Mouse (Mus musculus): ENCODE data around the gene Aqp1. TPM values are rescaled to one million over a fixed set of nuclear protein-coding genes. Genes with fewer than 3 reads are reported as not detected.

Aqp1 gene
- total RNA-seq (2015; ENCODE audit: low replicate concordance) (183 and 231 TPM in 2 replicates), total RNA-seq (2017; ENCODE audit: low replicate concordance) (447 and 529 TPM in 2 replicates)

DNA sequence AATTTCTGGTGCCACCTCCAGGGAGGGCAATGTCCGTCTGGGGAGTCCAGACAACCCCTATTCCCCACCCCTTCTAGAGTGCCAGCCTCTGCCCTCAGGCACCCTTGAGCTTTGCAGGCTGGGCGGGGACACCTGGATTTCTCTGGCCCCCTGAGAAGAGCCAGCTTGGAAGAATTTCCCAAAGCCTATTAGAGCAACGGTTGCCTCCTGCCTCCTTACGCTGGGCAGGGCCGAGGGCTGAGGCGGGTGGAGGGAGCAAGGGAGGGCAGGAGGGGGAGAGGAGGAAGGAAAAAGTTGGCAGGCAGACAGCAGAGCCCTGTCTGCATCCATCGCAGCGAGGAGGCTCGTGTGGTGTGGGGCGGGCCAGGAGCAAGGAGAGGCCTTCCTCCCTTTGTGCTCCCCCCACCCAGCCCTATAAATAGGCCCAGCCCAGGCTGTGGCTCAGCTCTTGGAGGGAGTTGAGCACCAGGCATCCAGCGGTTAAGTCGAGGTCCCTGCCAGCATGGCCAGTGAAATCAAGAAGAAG lies at the start of gene Aqp1:
Gene Aqp1, plus strand, starts transcription at position 444 of the 526 bp plus-strand sequence.
- ATAC-seq (replicated peaks; ENCODE audit: low FRiP score, poor library complexity, severe bottlenecking) = peak; percentile 40

DNA sequence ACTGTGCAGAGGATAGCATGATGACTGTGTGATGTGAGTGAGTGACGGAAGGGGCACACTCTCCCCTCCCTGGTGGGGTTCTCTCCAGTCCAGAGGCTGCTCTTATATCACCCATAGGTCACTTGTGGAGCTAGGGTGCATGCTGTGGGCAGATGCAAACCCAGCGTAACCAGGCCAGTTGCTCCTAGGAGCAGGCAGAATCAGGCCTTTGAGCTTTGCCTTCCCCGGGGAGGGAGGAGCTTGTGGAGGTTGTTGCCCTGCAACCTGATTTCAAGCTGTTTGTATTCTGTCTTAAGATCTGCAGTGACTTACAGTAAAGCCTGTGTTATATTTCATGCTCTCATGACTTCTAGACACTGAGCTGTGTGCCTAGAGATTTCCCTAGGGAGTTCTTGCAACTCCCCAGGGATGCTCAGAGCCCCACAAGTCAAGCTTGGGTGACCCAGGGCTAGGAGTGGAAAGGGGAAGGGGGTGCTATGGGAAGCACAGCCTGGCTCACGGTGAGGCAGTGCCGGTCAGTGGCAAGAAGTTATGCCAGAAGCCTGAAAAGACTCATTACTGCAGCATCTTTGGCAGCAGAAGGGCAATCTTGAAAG lies 48.1 kb upstream of the Aqp1 start:
- no peak for ATAC-seq (replicated peaks; ENCODE audit: low FRiP score, poor library complexity, severe bottlenecking)

DNA sequence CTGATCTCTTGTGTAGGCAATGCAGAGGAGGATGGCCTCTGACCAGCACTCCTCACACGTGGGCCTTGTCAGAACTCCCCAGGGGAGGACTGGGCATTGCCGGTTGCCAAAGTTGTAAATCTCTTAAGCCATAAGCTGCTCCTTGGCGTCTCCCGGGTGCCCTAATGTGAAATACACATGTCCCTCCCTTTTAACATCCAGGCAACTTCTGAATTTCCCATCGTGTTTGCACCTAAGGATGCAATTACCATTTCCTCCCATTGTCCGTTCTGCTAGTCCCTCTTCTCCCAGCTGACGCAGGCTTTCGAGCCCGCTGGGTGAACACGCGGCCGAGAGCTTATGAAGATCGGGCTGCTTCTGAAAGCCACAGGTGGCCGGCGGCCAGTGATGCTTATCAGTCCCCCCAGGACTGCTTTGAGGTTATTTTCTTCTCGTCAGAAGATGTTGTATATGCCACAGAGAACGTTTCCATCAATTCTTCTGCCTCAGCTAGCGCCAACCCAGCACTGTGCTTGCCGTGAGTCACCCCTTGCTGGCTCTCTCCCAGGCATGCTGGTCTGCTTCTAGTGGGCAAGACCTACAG lies 41.6 kb upstream of the Aqp1 start:
- ATAC-seq (replicated peaks; ENCODE audit: low FRiP score, poor library complexity, severe bottlenecking) = 0 out of 2 replicates have a peak, but pooled peaks have one; percentile 42

DNA sequence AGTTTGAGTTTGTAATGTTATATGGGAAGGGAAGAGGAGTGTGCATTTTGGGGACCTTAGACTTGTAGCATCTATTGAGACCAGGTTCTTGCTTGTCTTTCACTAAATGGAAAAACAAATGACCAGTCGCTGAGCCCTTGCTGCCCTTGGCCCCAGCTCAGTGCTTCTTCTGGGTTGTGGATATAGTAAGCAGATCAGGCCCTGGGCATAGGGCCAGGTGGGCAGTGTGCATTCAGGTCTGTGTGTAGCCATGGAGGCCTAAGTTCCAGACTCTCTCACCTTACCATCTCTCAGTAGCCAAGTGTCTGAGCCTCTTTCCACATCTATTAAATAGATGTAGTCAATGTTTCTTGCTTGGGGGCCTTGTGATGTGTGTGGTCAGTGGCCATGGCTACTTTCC lies 40.9 kb upstream of the Aqp1 start:
- no peak for ATAC-seq (replicated peaks; ENCODE audit: low FRiP score, poor library complexity, severe bottlenecking)

DNA sequence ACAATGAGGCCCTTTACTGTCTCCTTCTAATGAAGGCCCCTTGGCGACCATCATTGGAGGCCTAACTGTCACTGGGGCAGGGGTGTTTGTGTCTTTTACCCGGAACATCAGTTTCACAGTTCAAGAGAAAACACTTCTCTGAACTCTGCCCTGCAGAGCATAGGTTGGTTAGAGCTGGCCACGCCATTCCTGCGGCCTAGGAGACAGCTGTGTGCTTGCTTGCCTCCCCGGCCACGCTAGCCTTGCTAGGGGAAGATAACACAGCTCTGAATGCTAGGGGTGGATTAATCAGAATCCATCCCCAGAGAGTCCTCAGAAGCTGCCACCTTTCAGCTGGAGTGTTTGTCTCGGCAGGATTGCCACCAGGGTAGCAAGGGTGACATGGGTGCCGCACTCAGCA lies 36.8 kb upstream of the Aqp1 start:
- ATAC-seq (replicated peaks; ENCODE audit: low FRiP score, poor library complexity, severe bottlenecking) = peak; percentile 63

DNA sequence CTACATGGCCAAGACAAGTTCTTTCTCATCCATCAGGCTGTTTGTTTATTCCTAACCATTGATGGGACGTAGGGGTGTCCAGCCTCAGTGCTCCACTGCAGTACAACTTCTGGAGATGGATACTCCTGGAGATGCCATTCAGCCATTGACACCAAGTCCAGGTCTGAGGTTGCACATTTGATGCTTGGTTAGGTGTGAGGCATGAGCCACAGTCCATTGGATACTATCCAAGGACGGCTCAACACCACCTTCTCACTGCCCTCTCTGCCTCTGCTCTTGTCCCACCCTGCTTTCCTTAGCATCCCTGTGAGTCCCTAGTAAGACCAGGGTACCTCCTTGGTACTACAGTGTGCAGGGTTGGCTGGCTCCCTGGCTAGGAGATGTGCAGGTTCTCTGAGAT lies 36.3 kb upstream of the Aqp1 start:
- no peak; the same call in 1 of the 2 replicates for ATAC-seq (replicated peaks; ENCODE audit: low FRiP score, poor library complexity, severe bottlenecking)

DNA sequence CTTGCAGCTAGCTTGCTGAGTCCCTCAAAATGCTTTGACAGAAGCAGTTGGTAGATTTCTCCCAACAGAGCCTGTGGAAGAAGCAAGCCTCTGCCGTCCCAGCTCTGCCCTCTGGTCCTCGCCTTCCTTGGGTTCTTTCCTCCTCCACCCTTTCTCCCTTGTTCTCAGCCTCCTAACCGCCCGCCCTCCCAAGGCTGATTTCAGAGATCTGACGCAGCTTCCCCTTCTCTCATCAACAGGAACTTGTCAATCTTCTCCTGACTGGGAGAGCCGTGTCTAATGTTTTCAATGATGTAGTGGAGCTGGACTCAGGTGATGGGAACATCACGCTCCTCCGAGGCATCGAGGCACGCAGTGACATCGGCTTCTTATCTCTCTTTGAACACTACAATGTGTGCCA lies 35.5 kb upstream of the Aqp1 start:
- ATAC-seq (replicated peaks; ENCODE audit: low FRiP score, poor library complexity, severe bottlenecking) = no peak

DNA sequence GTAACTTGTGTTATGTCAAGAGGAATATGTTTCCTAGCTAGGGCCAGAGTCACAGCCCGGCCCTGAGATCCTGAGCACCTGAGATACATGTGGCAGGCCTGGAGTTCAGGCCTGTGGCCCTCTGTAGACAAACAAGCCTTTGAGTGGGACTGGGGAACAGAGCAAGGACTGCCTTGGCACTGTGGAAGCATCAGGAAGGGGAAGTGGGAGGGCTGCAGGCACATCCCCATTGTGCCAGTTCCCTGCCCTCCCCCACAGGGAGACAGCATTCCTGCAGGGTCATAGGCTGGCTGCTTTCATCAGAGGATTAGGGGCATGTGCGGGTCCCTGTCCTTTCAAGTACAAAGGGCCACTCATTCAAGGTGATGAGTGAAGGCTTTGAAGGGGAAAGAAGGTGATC lies 26.1 kb upstream of the Aqp1 start:
- ATAC-seq (replicated peaks; ENCODE audit: low FRiP score, poor library complexity, severe bottlenecking) = no peak

DNA sequence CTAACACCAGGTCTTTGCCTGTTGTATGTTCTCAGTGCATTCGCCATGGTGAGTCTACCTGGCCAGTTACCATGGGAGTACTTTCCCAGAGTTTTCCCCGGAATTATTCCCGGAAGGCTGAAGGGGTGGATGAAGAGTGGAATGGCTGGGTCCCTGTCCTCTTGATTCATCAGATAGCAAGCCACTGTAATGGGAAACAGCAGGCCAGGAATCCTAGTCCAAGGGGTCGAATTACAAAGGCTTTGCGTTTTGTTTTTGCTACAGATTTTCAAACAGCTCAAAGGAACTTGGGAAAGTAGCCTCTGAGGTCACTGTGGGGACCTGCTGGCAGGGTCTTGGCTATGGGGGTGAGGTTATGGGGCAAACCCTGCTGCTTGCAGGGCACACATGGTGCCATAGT lies 24.3 kb upstream of the Aqp1 start:
- ATAC-seq (replicated peaks; ENCODE audit: low FRiP score, poor library complexity, severe bottlenecking) = no peak

DNA sequence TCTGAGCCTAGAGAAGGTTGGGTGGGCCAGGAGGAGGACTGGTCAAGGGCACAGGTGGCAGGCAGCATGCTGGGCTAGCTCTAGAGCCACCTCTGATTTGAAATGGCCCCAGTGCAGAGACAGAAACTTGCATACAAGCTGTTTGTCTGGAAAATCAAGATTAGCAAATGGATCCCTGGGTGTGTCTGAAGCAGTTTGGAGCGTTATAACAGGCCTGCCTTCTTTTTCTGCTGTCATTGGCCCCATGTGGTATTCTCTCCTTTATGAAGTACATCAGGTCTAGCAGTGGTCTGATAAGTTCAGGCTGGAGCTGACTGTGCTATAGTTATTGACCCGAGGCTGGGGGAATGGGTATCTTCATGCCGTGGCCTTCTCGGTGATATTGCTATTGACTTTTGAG lies 22.3 kb upstream of the Aqp1 start:
- ATAC-seq (replicated peaks; ENCODE audit: low FRiP score, poor library complexity, severe bottlenecking) = peak; percentile 37

DNA sequence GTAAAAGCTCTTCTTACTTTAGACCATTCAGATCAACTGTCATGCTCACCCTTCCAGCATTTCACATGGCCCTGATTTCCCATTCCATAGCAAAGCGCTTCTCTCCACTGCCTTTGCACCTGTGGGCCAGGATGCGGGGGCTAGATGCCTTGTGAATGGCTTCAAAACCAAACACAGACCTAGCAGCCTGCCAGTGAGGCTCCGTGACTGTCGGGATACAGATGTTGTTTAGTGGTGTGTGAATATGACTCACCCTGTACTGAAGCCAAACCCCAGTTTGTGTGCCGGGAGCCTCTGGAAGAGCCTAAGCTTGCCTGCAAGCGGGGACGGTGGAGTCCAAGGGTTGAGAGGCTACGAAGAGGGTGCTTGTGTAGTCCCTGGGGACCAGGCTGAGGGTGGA lies 21.6 kb upstream of the Aqp1 start:
- ATAC-seq (replicated peaks; ENCODE audit: low FRiP score, poor library complexity, severe bottlenecking) = no peak

DNA sequence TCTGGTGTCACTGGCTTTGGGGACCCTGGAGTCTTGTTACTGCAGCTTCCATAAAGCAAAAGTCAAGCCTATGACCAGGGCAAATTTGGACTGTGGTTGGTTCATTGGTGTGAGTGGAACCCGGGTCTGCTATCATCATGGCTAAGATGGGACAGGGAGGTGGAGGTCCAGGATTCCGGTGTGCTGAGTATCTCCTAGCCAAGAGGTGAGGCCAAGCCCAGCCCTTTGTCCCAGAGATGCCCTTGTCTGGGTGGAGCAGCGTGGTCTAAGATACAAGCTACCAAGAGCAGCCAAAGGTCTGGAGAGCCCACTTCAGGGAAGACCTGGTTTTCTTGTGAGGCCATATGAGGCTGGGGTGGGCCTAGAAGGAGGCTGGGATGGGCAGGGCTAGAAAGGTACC lies 17.6 kb upstream of the Aqp1 start:
- no peak for ATAC-seq (replicated peaks; ENCODE audit: low FRiP score, poor library complexity, severe bottlenecking)

DNA sequence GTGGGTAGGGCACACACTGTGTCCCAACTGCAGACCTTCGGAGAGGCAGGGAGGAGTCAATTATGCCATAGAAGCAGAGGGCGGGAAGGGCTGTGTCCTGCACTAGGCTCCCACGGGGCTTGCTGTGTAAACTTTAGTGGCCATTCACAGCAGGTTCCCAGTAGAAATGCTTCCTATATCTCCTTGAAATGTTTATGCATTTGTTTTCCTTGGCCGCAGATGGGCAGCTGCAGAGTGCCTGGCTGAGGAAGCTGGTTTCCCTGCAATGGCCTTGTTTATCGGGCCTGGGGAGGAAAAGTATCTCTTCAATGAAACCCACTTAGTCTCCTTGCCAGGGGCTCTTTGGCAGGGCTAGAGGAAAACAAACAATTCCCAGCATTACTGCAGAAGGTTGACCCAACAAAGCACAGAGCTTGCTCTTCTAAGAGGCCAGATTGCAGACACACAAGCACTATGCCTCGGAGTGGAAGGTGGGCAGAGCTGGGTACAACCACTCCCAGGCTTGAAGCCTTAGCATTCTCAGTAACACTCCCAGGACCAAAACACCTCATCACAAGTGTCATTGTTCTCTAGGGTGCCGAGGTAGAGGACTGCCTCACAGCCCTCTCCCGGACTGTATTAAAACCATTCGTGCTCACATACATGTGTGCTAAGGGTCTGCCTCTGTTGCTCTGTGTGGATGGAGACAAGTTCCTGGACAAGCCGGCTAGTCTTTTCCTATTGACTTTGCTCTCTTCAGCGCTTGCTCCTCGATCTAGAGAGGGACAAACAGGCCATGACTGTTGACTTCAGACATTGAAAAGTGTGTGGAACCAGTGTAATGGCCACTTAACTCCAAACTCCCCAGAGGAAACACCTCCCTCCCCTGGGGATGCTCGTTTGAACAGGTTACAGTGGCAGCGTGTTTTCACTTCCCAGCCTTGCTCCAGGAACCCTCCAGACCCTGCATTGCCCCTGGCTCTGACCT lies 16.4 kb upstream of the Aqp1 start:
- ATAC-seq (replicated peaks; ENCODE audit: low FRiP score, poor library complexity, severe bottlenecking) = no peak

DNA sequence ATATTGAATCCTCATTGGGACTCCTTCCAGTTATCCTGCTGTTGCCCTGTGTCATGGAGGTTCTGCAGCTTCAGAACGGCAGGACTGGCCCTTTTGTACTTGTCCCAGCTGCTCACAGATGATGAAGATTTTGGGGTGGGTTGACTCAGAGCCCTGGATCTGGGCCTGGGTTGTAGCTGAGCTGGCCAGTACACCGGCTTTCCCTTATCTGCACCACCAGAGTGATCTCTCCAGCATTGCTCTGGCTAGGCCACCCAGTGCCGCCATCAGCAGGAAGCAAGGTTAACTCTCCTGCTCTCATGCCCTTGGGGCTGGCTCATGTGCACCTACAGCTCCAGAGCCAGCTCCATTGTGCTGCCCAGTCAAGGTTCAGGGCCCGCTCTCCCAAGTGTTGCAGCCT lies 15.3 kb upstream of the Aqp1 start:
- peak; percentile 52 for ATAC-seq (replicated peaks; ENCODE audit: low FRiP score, poor library complexity, severe bottlenecking)

DNA sequence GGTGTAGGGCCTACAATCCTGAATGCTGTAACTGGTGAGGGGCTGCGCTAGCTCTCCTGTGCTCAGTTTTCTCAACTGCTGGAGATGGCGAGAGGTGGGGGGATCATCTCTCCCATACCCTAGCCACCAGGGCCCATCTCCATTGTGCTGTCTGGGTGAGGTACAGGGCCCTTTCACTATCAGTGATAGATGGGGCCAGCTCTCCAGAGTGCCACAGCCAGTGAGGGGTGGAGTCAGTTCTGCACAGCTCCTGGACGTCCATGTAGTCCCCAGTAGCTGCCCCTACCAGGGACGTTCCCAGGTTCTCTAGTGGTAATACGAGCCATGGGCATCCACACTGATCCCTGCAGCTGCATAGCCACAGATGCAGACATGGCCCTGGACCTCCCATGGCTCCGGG lies 14.7 kb upstream of the Aqp1 start:
- peak; percentile 43 for ATAC-seq (replicated peaks; ENCODE audit: low FRiP score, poor library complexity, severe bottlenecking)

DNA sequence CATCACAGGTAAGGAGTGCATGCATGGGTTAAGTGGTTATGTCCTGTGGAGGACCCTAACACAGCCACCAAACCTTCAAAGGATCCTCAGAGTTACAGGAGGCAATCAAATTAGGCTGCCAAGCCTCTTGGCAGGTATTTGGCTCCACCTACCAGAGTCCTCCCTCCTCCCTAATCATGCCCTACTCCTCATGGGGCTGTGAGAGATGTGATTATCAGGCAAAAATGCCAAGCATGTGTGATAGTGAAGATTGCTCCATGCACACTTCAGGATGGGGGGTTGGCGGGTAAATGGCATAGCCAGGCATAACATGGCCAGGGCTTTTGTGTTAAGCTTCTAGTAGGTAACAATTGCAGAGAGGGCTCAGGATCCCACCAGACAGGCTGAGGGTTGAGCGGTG lies 13.3 kb upstream of the Aqp1 start:
- peak; percentile 47 for ATAC-seq (replicated peaks; ENCODE audit: low FRiP score, poor library complexity, severe bottlenecking)

DNA sequence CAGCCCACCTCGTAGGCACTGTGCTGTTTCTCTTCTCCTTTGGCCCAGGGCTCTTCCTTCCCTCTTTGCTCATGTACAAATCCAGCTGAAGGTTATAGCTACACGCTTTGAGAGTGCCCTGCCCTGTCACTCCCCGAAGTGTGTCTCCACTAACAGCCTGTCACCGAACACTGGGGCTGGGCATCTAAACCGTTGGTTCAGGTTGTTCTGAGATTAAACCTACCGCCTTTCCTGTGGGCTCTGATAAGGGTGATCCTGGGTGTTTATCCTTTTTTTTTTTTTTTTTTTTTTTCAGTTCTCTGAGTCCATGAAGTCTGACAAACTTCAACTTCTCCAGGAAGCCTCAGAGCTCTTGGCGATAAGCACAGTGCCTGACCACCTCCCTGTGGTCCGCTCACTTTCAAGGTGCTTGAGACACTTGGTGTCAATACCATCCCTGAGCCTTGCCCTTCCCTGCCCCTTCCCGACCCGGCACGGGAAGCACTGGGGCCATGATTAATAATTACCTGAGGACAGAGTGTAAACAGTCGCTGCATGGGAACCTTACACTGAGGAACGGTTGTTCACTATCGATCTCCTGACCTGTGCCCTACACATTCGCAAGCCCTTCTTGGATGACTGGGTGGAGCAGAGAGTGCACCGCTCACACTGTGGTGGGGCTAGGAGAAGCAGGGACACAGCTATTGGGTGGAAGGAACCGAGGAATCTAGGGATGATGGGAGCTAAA lies 12.2 kb upstream of the Aqp1 start:
- peak; percentile 66 for ATAC-seq (replicated peaks; ENCODE audit: low FRiP score, poor library complexity, severe bottlenecking)

DNA sequence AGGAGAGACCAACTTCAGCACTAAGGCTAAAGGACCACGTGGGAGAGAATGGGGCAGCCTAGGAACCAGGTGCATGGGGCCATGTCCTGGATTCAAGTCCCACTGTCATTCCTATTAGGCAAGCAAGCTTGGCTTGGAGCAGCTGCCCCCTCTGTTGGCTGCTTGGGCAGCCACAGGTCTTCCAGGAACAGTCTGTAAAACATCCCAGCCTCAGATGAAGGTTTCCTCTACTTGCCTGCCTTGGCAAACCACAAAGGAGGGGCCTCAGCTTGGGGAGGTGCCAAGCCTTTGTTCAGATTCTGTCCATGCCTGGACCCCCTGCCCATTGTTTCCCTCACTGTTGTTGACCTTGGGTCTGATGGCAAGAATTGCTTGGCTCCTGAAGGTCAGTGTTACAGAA lies 11.4 kb upstream of the Aqp1 start:
- ATAC-seq (replicated peaks; ENCODE audit: low FRiP score, poor library complexity, severe bottlenecking) = peak; percentile 37

DNA sequence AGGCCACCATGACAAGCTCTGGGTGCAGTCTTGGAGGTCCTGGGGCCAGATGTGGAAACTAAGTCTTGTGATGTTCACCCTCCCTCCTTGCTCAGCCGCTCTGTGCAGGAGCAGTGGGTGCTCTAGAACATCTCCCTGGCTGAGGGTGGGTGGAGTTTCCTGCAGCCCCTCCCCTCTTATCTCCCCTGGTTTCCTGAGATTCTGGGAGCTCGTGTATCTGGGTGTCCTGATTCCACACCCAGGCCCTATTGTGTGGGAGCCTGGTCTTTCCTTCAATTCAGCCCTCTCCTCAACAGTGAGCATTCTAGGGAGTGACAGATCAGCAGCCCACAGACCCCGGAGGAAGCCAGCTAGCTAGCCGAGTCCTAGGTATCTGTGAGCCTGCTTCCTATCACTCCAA lies 9.9 kb upstream of the Aqp1 start:
- no peak for ATAC-seq (replicated peaks; ENCODE audit: low FRiP score, poor library complexity, severe bottlenecking)

DNA sequence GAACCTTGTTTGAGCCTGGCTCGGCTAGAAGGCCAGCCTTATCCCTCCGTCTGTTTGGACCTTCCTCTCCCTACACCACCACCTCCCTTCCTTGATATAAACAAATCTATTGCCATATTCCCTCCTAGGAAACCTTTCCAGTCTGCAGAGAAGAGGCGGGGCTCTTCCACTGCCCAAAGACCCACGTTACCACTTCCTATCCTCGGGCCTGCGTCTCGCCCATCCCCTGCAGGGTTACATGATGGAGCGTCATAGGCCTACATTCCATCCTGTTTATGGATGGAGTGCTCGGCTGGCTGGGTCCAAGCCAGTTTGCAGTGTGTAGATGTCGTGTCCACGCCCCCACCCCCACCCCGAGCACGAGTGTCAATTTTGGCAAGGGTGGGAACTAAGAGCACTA lies 8.9 kb upstream of the Aqp1 start:
- no peak for ATAC-seq (replicated peaks; ENCODE audit: low FRiP score, poor library complexity, severe bottlenecking)
